15 mouse cellular contexts compared by ENCODE assay signal in genomic region chr7:62261688-62262114, GRCm38 (mm10).
DNase-seq lines count a peak whose midpoint lies in the region; ATAC-seq lines count a peak whose summit lies in the region.
"Had no signal": no experiment of that assay in that cellular context is flagged by ENCODE, and none has a peak within 500 bp of the region (broad histone marks: within the 10 kb centered on the region; RNA-seq: fewer than 3 reads in every experiment).

No protein-coding gene starts in this region.

- H3K27ac ChIP-seq in forebrain, embryonic 16.5 days (ENCODE audit: low read length), result peak overlapping the region; percentile 53
- no peak overlapping the region for H3K27ac ChIP-seq in limb, embryonic 12.5 days
- H3K27ac ChIP-seq: heart, adult 2 months; macrophage had no signal

- DNase-seq in left cerebral cortex, postnatal 4 days, result peak; percentile 2
- no peak for DNase-seq in left cerebral cortex, adult 11 months (ENCODE audit: low spot score)
- DNase-seq in retina, embryonic 14.5 days (ENCODE audit: low spot score), result peak; percentile 44
- no peak for DNase-seq in urinary bladder, postnatal 10 days (ENCODE audit: low spot score)
- DNase-seq in spleen, adult 18-20 months, result no peak
- DNase-seq: heart, adult 2 months; right cerebral cortex, adult 18-20 months; thymus, adult 2 months had no signal

- H3K27me3 ChIP-seq in forebrain, embryonic 16.5 days (replicated peaks; ENCODE audit: control insufficient read depth, insufficient read depth, low read length), result no peaks in the 10 kb centered on the region
- H3K27me3 ChIP-seq in limb, embryonic 12.5 days, result no peaks in the 10 kb centered on the region
- H3K27me3 ChIP-seq: CH12.LX had no signal

- H3K9me3 ChIP-seq in forebrain, embryonic 16.5 days (ENCODE audit: control insufficient read depth, low read length), result no peaks in the 10 kb centered on the region
- H3K9me3 ChIP-seq in limb, embryonic 12.5 days, result 0 out of 2 replicates have a peak, but pooled peaks cover 3% of the 10 kb centered on the region

- WGBS in forebrain, embryonic 16.5 days, result 38% methylated on average over 8 of the region's 8 CpGs
- 34% methylated on average over 8 of the region's 8 CpGs for WGBS in limb, embryonic 12.5 days

- no peak overlapping the region for H3K4me3 ChIP-seq in forebrain, embryonic 16.5 days (replicated peaks; ENCODE audit: low read length)
- no peak overlapping the region for H3K4me3 ChIP-seq in limb, embryonic 12.5 days (replicated peaks)
- H3K4me3 ChIP-seq: heart, adult 2 months had no signal

- intact Hi-C loops in left cerebral cortex, postnatal 4 days (cut with DNase I), result no loop called here

- H3K36me3 ChIP-seq in forebrain, embryonic 16.5 days (ENCODE audit: control insufficient read depth, insufficient read depth), result no peaks in the 10 kb centered on the region
- H3K36me3 ChIP-seq in limb, embryonic 12.5 days, result no peaks in the 10 kb centered on the region

- ATAC-seq in forebrain, embryonic 16.5 days, result peak; percentile 95
- peak; percentile 63; the same call in 1 of the 2 replicates for ATAC-seq in limb, embryonic 12.5 days (ENCODE audit: insufficient number of reproducible peaks, insufficient read depth, low FRiP score, low TSS enrichment, low read depth)
- ATAC-seq in CD4-positive, CD25-positive, alpha-beta regulatory T cell, adult 4 months, result no peak
- ATAC-seq: activated CD4-positive, CD25-positive, alpha-beta regulatory T cell, adult 4 months; intestine, embryonic 16.5 days had no signal

- H3K4me2 ChIP-seq in forebrain, embryonic 16.5 days (ENCODE audit: low read length), result peak overlapping the region; percentile 29; the same call in 1 of the 2 replicates
- no peak overlapping the region for H3K4me2 ChIP-seq in limb, embryonic 12.5 days

- peaks cover 3% of the 10 kb centered on the region; the same call in 1 of the 2 replicates for H3K4me1 ChIP-seq in forebrain, embryonic 16.5 days (replicated peaks; ENCODE audit: control insufficient read depth, insufficient read depth, low read length)
- H3K4me1 ChIP-seq in limb, embryonic 12.5 days (replicated peaks), result no peaks in the 10 kb centered on the region

- no peak overlapping the region for H3K9ac ChIP-seq in forebrain, embryonic 16.5 days (replicated peaks; ENCODE audit: low read depth, low read length)
- H3K9ac ChIP-seq in limb, embryonic 12.5 days (replicated peaks), result no peak overlapping the region

Comparison
In these comparisons a context has a peak if more than half of its experiments do, and no peak if none do; other contexts are left out.
1. DNase-seq: peak in left cerebral cortex, postnatal 4 days (single experiment) and retina, embryonic 14.5 days (single experiment); none in left cerebral cortex, adult 11 months (single experiment), urinary bladder, postnatal 10 days (single experiment) and spleen, adult 18-20 months (0 of 2).